Mouse (Mus musculus) midbrain, embryonic 15.5 days (tissue): Measurements from ENCODE around the gene Cxcl16. TPM values are rescaled to one million over a fixed set of nuclear protein-coding genes. Genes with fewer than 3 reads are reported as not detected.
A peak's percentile ranks its signal among the peaks of the same experiment; 100 is the strongest.
"Not testable (repeated sequence)": the region's sequence is repeated elsewhere in the genome, so short reads cannot be mapped to it uniquely, and the experiment has no call there.

Experiments used
- ATAC-seq: fragments of 200-750 bp; cut with Nextera tagmentation; replicated peaks from 2 replicates; pipeline ENCODE4 v1.8.0; 2017; ENCODE audit warnings: moderate TSS enrichment
- H3K27ac ChIP-seq: fragments of 300-500 bp; sonication (generic); 2 replicates; pipeline ENCODE4 v1.5.1; 2015; ENCODE audit warnings: mild to moderate bottlenecking, inconsistent platforms
- H3K27me3 ChIP-seq: fragments of 300-500 bp; sonication (generic); replicated peaks from 2 replicates; pipeline ENCODE4 v1.6.1; 2015; ENCODE audit warnings: inconsistent platforms
- H3K36me3 ChIP-seq: fragments of 300-500 bp; sonication (generic); replicated peaks from 2 replicates; pipeline ENCODE4 v1.6.1; 2015; ENCODE audit warnings: inconsistent platforms
- H3K4me1 ChIP-seq: fragments of 300-500 bp; sonication (generic); 2 replicates; pipeline ENCODE4 v1.6.1; 2015; ENCODE audit warnings: inconsistent platforms
- H3K4me2 ChIP-seq: fragments of 300-500 bp; sonication (generic); 2 replicates; pipeline ENCODE4 v1.6.1; 2015; ENCODE audit warnings: inconsistent platforms, mild to moderate bottlenecking, moderate library complexity
- H3K4me3 ChIP-seq: fragments of 300-500 bp; sonication (generic); 2 replicates; pipeline ENCODE4 v1.5.1; 2015; ENCODE audit warnings: mild to moderate bottlenecking, inconsistent platforms
- H3K9ac ChIP-seq: fragments of 300-500 bp; sonication (generic); 2 replicates; pipeline ENCODE4 v1.6.1; 2015; ENCODE audit warnings: mild to moderate bottlenecking, inconsistent platforms
- H3K9me3 ChIP-seq: fragments of 300-500 bp; sonication (generic); 2 replicates; pipeline ENCODE4 v1.6.1; 2016; ENCODE audit warnings: inconsistent platforms
- WGBS: fragments of 180-500 bp; shearing (Covaris S2); methylation state at CpG from one replicate; pipeline ENCODE4 v1.1.7; 2015; ENCODE audit warnings: mixed read lengths; 5-methylcytosine and 5-hydroxymethylcytosine counted together
- polyA plus RNA-seq: library from polyadenylated mRNA; unstranded; fragments of >200 nt; fragmentation: Nextera tagmentation; extraction: Ambion mirVana; gene quantifications from 2 replicates; pipeline ENCODE4 v1.2.1, GENCODE M21; 2015

The Cxcl16 gene
- polyA plus RNA-seq, 1 experiment from 2014 or later: 2.5 TPM

- not testable (repeated sequence) for ATAC-seq, H3K4me1 ChIP-seq, H3K36me3 ChIP-seq, H3K27me3 ChIP-seq, H3K9me3 ChIP-seq, H3K4me3 ChIP-seq, H3K27ac ChIP-seq, H3K4me2 ChIP-seq, H3K9ac ChIP-seq
- 89% methylated on average over 5 of the region's 5 CpGs for WGBS
Measured at GRCm38 (mm10) chr11:70473291-70473690, 13.5 kb upstream of the Cxcl16 start.

DNA sequence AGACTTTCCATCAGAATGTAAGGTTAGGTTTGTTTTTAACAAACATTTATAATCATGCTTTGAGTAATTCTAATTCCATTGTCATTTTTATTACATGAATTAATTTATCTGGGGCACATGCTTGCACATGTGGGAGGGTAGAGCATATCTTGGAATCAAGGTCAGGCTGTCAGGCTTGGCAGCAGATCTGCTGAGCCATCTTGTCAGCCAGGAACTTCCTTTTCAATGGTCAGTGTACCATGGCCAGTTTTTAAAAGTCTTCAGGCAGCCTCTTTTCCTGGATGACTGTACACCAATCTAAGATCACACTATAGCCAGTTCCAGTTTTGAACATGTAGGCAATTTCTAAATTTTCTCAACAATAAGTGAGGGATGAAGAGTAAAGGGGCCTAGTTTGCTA is 12.9 kb upstream of the Cxcl16 start:
- Histone ChIP-seq H3K27me3 (no peaks in the 10 kb centered on the region), H3K9me3 (no peaks in the 10 kb centered on the region), H3K36me3 (no peaks in the 10 kb centered on the region), H3K9ac (no peak overlapping the region), H3K4me3 (no peak overlapping the region), H3K27ac (no peak overlapping the region), H3K4me2 (no peak overlapping the region), H3K4me1 (no peaks in the 10 kb centered on the region)
- no peak for ATAC-seq

GRCm38 (mm10) chr11:70469764-70470163 is 10.0 kb upstream of the Cxcl16 start:
- peaks cover 6% of the 10 kb centered on the region; the same call in 1 of the 2 replicates for H3K27me3 ChIP-seq
- no peak for ATAC-seq
- H3K4me2 ChIP-seq: no peak overlapping the region
- H3K36me3 ChIP-seq: no peaks in the 10 kb centered on the region
- 91% methylated on average over 3 of the region's 3 CpGs for WGBS
- H3K9me3 ChIP-seq: no peaks in the 10 kb centered on the region
- H3K4me3 ChIP-seq: no peak overlapping the region
- H3K4me1 ChIP-seq: peaks cover 6% of the 10 kb centered on the region; the same call in 1 of the 2 replicates
- no peak overlapping the region for H3K9ac ChIP-seq
- H3K27ac ChIP-seq: no peak overlapping the region

- no peak for ATAC-seq
Measured at GRCm38 (mm10) chr11:70467902-70468619, 8.3 kb upstream of the Cxcl16 start.

GRCm38 (mm10) chr11:70465824-70466223 is 6.0 kb upstream of the Cxcl16 start:
- H3K9me3 ChIP-seq: no peaks in the 10 kb centered on the region
- H3K4me1 ChIP-seq: peaks cover 6% of the 10 kb centered on the region; the same call in 1 of the 2 replicates
- no peak overlapping the region for H3K27ac ChIP-seq
- 12% methylated on average over 23 of the region's 23 CpGs for WGBS
- H3K9ac ChIP-seq: no peak overlapping the region
- peak overlapping the region; percentile 39 for H3K4me2 ChIP-seq
- no peak overlapping the region; the same call in 1 of the 2 replicates for H3K4me3 ChIP-seq
- peaks cover 15% of the 10 kb centered on the region; the same call in 1 of the 2 replicates for H3K27me3 ChIP-seq
- ATAC-seq: no peak
- H3K36me3 ChIP-seq: no peaks in the 10 kb centered on the region

More at GRCm38 (mm10) chr11:70467902-70468619, 8.3 kb upstream of the Cxcl16 start:
- no peak overlapping the region for H3K9ac ChIP-seq
- no peaks in the 10 kb centered on the region for H3K36me3 ChIP-seq
- no peak overlapping the region for H3K27ac ChIP-seq
- H3K27me3 ChIP-seq: peaks cover 15% of the 10 kb centered on the region; the same call in 1 of the 2 replicates
- H3K4me3 ChIP-seq: no peak overlapping the region
- H3K9me3 ChIP-seq: no peaks in the 10 kb centered on the region
- H3K4me2 ChIP-seq: no peak overlapping the region
- WGBS: 84% methylated on average over 5 of the region's 5 CpGs
- H3K4me1 ChIP-seq: peaks cover 6% of the 10 kb centered on the region; the same call in 1 of the 2 replicates

GRCm38 (mm10) chr11:70465211-70465610 is 5.4 kb upstream of the Cxcl16 start:
- peaks cover 21% of the 10 kb centered on the region for H3K27me3 ChIP-seq
- no peak overlapping the region for H3K9ac ChIP-seq
- WGBS: 28% methylated on average over 16 of the region's 16 CpGs
- H3K4me3 ChIP-seq: no peak overlapping the region; the same call in 1 of the 2 replicates
- H3K4me2 ChIP-seq: peak overlapping the region; percentile 39; the same call in 1 of the 2 replicates
- H3K9me3 ChIP-seq: no peaks in the 10 kb centered on the region
- H3K4me1 ChIP-seq: peaks cover 6% of the 10 kb centered on the region; the same call in 1 of the 2 replicates
- no peaks in the 10 kb centered on the region for H3K36me3 ChIP-seq
- no peak for ATAC-seq
- no peak overlapping the region for H3K27ac ChIP-seq

DNA sequence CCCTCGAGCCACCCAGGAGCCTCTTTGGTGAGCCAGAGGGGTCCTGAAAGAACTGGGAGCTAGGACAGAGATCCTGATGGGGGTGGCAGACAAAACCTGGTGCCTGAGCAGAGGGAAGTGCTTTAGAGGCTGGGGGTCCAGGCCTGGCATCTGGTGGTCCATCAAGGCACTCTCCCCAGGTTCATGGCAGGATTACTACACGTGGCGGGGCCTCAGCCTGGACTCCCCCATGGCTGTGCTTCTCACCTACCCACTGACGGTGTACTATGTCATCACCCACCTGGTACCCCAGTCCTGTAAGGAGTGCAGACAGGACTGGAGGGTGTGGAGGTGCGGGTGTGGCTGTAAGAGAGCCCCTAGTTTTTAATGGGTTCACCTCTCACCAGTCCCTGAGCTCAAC is 4.2 kb upstream of the Cxcl16 start:
- Histone ChIP-seq H3K4me2 (no peak overlapping the region), H3K9me3 (no peaks in the 10 kb centered on the region), H3K27me3 (peaks cover 31% of the 10 kb centered on the region), H3K4me1 (peaks cover 12% of the 10 kb centered on the region), H3K36me3 (no peaks in the 10 kb centered on the region), H3K27ac (no peak overlapping the region), H3K4me3 (no peak overlapping the region), H3K9ac (no peak overlapping the region)
- 70% methylated on average over 5 of the region's 5 CpGs for WGBS
- no peak for ATAC-seq

GRCm38 (mm10) chr11:70458688-70459600 is 840 bp downstream of the Cxcl16 start, which contains the start of gene Zmynd15:
Gene Zmynd15, plus strand, starts transcription at chr11:70459433.
- Histone ChIP-seq H3K4me1 (peaks cover 9% of the 10 kb centered on the region), H3K9me3 (no peaks in the 10 kb centered on the region), H3K36me3 (no peaks in the 10 kb centered on the region), H3K4me3 (peak within 1 kb of the TSS; percentile 32), H3K9ac (0 out of 2 replicates have a peak within 1 kb of the TSS, but pooled peaks have one; percentile 2), H3K4me2 (peak within 1 kb of the TSS; percentile 57), H3K27ac (no peak within 1 kb of the TSS), H3K27me3 (peaks cover 30% of the 10 kb centered on the region)
- WGBS: 21% methylated on average over 32 of the region's 32 CpGs
- ATAC-seq: no peak

DNA sequence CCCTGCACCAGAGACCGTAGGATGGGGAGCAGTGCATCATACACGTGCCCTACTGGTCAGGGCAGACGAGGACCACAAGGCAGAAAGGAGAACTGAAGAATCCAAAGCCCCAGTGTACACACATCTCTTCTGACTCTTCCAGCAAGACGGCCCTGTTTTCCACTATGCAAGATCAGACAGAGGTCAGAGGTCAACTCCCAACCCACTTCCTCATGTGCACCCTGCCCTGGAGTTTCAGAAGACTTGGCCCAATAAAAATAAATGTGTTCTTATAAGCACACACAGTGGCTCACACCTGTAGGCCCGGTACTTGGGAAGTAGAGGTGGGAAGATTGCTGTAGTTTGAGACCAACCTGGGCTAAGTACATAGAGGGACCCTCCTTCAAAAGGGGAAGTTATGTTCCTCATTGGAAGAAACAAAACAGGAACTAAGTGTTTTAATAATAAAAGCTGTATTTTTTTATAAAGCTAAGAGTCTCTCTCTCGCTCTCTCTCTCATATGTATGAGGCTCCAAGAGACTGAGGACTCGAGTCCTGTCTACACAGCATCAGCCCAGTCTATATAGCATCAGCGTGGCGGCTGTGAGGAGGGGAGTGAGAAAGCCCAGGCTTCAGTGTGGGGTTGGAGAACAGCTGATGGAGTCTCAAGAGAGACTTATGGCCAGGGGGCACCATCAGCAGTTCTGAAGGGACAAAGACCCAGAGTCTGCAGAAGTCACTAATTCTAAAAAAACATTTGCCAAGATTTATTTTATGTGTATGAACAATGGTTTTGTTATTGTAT is 6.3 kb downstream of the Cxcl16 start:
- no peaks in the 10 kb centered on the region for H3K9me3 ChIP-seq
- H3K27ac ChIP-seq: no peak overlapping the region
- H3K27me3 ChIP-seq: peaks cover 6% of the 10 kb centered on the region
- 92% methylated on average over 9 of the region's 9 CpGs for WGBS
- no peaks in the 10 kb centered on the region for H3K36me3 ChIP-seq
- ATAC-seq: no peak
- peaks cover 12% of the 10 kb centered on the region for H3K4me1 ChIP-seq
- H3K9ac ChIP-seq: no peak overlapping the region
- no peak overlapping the region for H3K4me3 ChIP-seq
- H3K4me2 ChIP-seq: peak overlapping the region; percentile 64; the same call in 1 of the 2 replicates

DNA sequence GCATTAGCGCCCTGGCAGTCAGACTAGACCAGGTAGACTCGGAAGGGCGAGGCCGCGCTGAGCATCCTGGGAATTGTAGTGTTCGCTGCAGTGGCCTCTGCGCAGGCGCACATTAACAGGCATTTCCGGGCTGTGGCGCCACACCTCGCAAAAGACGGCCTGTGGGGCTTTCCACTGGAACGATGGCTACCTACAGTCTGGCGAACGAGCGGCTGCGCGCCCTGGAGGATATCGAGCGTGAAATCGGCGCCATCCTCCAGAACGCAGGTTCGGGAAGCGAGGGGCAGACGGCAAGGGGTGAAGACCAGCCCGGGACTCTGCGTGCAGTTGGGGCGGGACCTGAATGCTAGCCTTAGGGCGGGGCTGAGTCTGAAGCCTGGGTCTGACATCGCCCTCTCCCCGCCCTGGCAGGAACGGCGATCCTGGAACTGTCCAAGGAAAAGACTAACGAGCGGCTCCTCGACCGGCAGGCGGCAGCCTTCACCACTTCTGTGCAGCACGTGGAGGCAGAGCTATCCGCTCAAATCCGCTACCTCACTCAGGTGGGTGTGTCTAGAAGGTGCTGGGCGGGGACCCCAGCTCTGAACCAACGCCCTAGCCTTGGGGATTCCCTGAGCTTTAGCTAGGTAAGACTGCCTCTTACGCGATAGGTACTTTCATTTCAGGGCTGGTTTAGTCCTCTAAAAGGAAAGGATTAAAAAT is 7.8 kb downstream of the Cxcl16 start, which contains the start of gene Med11:
Gene Med11, plus strand, starts transcription at position 123 of the 702 bp plus-strand sequence.
- WGBS: under 1% methylated on average over 46 of the region's 46 CpGs
- Histone ChIP-seq H3K4me3 (peak within 1 kb of the TSS; percentile 62), H3K27me3 (no peaks in the 10 kb centered on the region), H3K4me2 (peak within 1 kb of the TSS; percentile 64), H3K9ac (peak within 1 kb of the TSS; percentile 70), H3K36me3 (no peaks in the 10 kb centered on the region), H3K27ac (peak within 1 kb of the TSS; percentile 98), H3K9me3 (no peaks in the 10 kb centered on the region), H3K4me1 (peaks cover 12% of the 10 kb centered on the region)
- peak; percentile 96 for ATAC-seq

- no peaks in the 10 kb centered on the region for H3K27me3 ChIP-seq
- 81% methylated on average over 2 of the region's 2 CpGs for WGBS
- no peak overlapping the region for H3K27ac ChIP-seq
- peaks cover 12% of the 10 kb centered on the region for H3K4me1 ChIP-seq
- H3K4me3 ChIP-seq: no peak overlapping the region
- H3K36me3 ChIP-seq: no peaks in the 10 kb centered on the region
- H3K4me2 ChIP-seq: no peak overlapping the region
- no peak overlapping the region for H3K9ac ChIP-seq
- no peaks in the 10 kb centered on the region for H3K9me3 ChIP-seq
- ATAC-seq: no peak
Measured at GRCm38 (mm10) chr11:70450926-70451325, 8.9 kb downstream of the Cxcl16 start.
